Mouse (Mus musculus): ENCODE measurements around the gene Ubl5.
"Not testable (repeated sequence)": the region's sequence is repeated elsewhere in the genome, so short reads cannot be mapped to it uniquely, and the experiment has no call there.

The Ubl5 gene

GRCm38 (mm10) chr9:20662325-20662724 lies 19.6 kb downstream of the Ubl5 start:
- DNase-seq, result peak; percentile 66

- no peak for DNase-seq
These were observed 20.2 kb downstream of the Ubl5 start for GRCm38 (mm10) chr9:20662874-20663273.

GRCm38 (mm10) chr9:20663956-20664355 lies 21.3 kb downstream of the Ubl5 start:
- no peak for DNase-seq

GRCm38 (mm10) chr9:20664366-20664765 lies 21.7 kb downstream of the Ubl5 start:
- DNase-seq, result no peak

GRCm38 (mm10) chr9:20664982-20665637 lies 22.4 kb downstream of the Ubl5 start:
- no peak for DNase-seq

GRCm38 (mm10) chr9:20665925-20666324 lies 23.2 kb downstream of the Ubl5 start:
- DNase-seq, result no peak

- peak; percentile 56 for DNase-seq
These were observed 23.9 kb downstream of the Ubl5 start for GRCm38 (mm10) chr9:20666510-20667034.

GRCm38 (mm10) chr9:20668065-20668464 lies 25.4 kb downstream of the Ubl5 start:
- DNase-seq, result no peak

GRCm38 (mm10) chr9:20672047-20672446 lies 29.4 kb downstream of the Ubl5 start:
- DNase-seq, result no peak

GRCm38 (mm10) chr9:20677892-20678291 lies 35.2 kb downstream of the Ubl5 start:
- DNase-seq, result no peak

- no peak for DNase-seq
These were observed 37.8 kb downstream of the Ubl5 start for GRCm38 (mm10) chr9:20680378-20680958.

GRCm38 (mm10) chr9:20681546-20682388 lies 39.1 kb downstream of the Ubl5 start:
- DNase-seq, result no peak

- DNase-seq, result no peak
These were observed 39.7 kb downstream of the Ubl5 start for GRCm38 (mm10) chr9:20682389-20682722.

- no peak for DNase-seq
These were observed 42.6 kb downstream of the Ubl5 start for GRCm38 (mm10) chr9:20685081-20685861.

GRCm38 (mm10) chr9:20689403-20689802 lies 46.7 kb downstream of the Ubl5 start:
- no peak for DNase-seq

- DNase-seq, result no peak
These were observed 47.2 kb downstream of the Ubl5 start for GRCm38 (mm10) chr9:20689913-20690312.

GRCm38 (mm10) chr9:20690449-20690848 lies 47.8 kb downstream of the Ubl5 start:
- DNase-seq, result not testable (repeated sequence)

- DNase-seq, result no peak
These were observed 50.2 kb downstream of the Ubl5 start for GRCm38 (mm10) chr9:20692863-20693262.

- peak; percentile 4 for DNase-seq
These were observed 52.1 kb downstream of the Ubl5 start for GRCm38 (mm10) chr9:20694721-20695235.

GRCm38 (mm10) chr9:20696107-20696712 lies 53.5 kb downstream of the Ubl5 start:
- DNase-seq, result no peak

All from liver (tissue).